Mouse (Mus musculus) cerebellum, postnatal 4 days (tissue): ENCODE results near the gene Drosha.
"Not testable (repeated sequence)": the region's sequence is repeated elsewhere in the genome, so short reads cannot be mapped to it uniquely, and the experiment has no call there.

Experiments used
- DNase-seq, 2 experiments: peaks; one replicate each; pipeline ENCODE4 v3.0.0; 2022; ENCODE audit warnings: low spot score in 2 of 2, mixed read lengths in 1 of 2

The Drosha gene

GRCm38 (mm10) chr15:12884855-12885254, 60.2 kb downstream of the Drosha start:
- no peak for DNase-seq

DNA sequence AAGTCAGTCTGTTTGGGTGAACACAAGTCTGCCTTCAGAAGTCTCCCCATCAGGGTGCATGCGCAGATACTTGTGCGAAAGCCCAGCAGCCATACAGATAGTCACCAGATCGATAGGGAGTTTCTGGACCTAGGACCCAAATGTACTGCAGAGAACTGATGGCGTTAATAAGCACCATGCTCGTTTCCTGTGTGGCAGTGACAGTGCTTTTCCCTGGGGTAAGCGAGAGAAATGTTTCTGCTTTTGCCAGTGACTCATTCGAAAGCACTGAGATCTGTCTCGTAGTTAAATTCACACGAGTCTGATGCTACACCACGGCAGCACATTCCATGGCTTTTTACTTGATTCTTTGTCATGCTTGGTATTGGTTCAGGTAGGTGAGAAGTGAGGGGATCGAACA, 60.7 kb downstream of the Drosha start:
- no peak for DNase-seq

DNA sequence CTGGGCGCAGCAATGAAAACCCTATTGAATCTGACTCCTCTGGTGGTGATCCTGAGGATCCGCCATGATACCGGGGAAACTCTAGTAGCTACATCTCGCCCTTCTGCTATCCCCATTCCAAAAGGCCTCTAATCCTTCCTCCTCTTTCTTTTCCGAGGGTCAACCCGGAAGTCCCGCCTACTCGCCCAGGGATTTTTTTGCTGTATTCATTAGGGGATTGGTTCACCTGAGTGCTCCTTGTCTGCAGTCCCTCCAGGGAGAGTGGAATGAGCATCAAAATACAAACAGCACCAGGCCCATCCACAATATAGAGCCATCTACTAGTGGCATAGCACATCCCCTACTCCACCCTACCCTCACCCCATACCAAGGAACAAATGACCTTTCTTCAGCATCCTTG, 62.6 kb downstream of the Drosha start:
- DNase-seq = no peak

- DNase-seq = no peak
These were observed 63.7 kb downstream of the Drosha start for GRCm38 (mm10) chr15:12888312-12888711.

DNA sequence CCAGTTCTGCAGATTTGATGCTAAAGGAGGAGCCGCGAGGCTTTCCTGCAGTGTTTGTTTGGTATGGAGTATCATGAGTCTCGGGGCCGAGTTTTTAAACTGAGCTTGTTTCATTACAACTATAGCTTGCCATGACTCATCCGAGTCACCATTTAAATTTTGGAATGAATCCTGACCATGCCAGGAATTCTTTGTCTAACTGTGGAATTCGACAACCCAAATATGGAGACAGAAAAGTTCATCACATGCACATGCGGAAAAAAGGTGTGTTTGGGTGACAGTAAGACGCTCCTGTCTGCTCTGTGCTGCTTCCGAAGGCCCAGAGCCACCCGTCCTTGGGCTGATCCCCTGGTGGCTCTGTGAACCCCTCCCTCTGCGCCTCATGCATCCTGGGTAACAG, 65.3 kb downstream of the Drosha start:
- DNase-seq = no peak

GRCm38 (mm10) chr15:12895426-12895825, 70.8 kb downstream of the Drosha start:
- no peak for DNase-seq

DNA sequence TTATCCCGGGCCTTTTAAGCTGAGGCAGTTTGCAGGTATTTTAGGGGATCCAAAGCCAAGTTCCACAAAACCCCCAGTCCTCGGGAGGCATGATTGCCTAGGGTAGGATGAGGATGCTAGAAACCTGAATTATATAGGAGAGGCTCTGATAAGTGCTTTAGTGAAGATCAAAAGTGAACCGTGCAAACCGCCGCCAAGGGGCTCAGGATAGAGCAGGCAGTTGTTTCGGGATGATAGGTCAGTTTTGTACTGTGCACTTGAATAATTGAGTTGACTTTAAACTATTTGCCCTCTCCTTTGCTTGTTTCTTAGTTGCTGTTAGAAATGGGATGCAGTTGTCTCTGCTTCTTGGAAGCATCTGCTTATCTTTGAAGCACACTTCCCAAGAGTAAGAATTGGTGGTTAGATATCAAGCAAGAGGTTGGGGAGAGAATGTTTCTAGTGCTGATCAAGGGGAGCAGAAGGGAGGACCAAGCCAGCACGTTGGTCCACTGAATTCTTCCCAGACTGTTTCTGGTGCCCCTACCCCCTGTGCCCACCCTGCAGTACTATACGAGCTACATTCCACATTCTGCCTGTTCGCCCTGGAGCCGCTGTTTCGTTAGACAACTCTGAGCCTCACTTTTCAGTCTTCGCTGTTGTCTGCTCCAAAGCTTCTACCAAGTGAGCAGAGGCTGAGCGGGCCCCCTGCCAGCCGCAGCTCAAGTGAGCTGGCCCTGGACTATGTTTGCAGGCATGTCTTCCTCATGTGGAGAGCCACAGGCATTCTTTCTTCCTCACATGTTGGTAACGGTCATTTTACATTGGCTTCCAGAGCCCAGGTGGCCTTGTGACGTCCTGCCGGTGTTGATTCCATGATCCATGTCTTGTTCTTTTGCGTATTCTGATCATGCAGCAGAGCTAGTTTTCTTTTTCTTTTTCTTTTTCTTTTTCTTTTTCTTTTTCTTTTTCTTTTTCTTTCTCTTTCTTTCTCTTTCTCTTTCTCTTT, 71.7 kb downstream of the Drosha start:
- no peak for DNase-seq

GRCm38 (mm10) chr15:12897831-12898230, 73.2 kb downstream of the Drosha start:
- no peak for DNase-seq

DNA sequence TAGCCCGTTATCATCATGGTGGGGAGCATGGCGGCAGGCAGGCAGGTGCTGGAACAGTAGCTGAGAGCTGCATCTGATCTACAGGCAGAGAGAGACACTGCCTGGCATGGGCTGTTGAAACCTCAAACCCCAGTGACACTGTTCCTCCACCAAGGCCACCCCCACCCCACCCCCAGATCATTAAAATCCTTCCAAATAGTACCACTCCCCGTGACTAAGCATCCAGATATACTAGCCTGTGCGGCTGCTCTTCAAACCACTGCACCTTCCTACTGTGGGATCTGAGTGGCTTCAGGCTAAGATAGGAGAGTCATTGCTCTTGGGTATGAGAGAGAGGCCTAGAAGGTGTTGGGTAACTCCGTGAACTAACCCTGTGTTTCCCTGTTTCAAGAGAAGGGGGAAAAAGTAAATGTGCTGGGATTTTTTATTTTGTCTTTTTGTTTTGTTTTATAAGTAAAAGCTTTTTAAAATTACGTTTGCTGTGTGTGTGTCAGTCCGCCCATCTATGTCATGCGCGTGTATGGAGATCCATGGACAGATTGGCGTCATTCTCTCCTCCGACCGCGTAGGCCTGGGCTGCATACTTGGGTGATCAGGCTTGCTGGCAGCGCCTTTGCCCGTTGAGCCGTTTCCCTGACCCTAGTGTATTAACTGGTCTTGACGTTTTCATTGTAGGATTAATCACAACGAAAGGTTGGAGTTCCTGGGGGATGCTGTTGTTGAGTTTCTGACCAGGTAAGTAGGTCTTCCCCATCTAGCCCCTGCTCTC, 76.0 kb downstream of the Drosha start:
- DNase-seq = no peak

GRCm38 (mm10) chr15:12901197-12901570, 76.6 kb downstream of the Drosha start:
- DNase-seq = no peak

DNA sequence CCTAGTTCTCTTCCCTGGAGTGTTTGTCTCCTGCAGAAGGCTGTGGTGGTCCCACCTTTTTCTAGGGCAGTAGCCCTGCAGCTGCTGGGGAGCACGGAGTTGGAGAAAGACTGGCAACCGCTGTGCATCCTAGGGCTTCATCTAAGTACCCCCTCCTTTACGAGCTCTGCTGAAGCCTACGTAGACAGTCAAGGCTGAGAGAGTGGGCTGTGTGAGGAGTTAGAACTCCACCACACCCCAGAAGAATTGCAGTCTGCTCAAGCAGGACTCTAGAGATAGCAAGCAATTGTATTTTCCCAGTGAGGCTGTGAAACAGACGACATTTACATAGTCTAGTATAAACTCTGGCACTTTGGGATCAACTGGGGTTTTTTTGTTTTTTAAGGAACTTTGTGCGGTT, 79.8 kb downstream of the Drosha start:
- DNase-seq = no peak

DNA sequence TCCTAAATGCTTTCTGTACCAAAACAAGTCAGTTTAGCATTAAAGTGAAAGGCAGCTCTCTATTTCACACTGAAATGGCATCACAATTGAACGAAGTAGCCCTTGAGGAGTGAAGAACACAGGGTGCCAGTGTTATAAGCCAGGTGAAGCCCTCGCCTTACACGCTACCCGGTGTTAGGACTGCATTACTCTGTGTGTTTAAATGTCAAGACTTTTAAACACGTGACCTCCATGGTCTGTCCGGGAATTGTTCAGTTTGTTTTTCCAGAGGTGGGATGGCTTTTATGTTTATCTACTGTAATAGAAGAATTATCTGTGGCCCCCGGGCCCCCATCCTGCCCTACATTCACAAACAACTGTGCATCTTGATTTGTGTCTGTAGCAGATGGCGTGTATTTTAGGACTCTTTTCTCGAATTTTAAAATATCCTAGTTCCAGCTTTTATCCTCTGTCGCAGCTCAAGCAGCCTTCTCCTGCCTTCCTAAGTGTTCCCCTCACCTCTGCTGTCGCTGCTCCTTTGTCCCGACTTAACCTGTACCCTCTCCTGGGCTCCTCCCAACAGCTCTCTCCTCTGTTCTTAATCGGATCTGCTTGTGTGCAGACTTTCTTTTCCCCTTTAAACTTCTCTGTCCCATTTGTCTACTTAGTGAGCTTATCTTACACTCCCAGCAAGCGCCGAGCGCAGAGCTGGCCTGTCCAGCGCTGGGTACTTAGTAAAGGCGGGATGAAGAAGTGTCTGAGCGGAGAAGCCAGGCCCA, 83.5 kb downstream of the Drosha start:
- DNase-seq = no peak

DNA sequence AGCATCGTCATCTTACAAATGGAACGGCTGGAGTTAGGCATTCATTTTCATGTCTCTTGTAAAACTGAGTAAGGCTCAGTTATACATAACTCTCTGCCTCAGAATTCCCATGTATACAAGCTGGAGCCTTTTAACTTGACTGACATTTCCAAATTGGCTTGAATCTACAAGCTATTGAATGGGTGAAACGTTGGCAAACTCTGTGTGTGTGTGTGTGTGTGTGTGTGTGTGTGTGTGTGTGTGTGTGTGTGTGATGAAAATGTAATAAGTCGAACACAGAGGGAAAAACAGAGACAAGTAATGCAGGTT, 84.1 kb downstream of the Drosha start:
- DNase-seq = no peak

DNA sequence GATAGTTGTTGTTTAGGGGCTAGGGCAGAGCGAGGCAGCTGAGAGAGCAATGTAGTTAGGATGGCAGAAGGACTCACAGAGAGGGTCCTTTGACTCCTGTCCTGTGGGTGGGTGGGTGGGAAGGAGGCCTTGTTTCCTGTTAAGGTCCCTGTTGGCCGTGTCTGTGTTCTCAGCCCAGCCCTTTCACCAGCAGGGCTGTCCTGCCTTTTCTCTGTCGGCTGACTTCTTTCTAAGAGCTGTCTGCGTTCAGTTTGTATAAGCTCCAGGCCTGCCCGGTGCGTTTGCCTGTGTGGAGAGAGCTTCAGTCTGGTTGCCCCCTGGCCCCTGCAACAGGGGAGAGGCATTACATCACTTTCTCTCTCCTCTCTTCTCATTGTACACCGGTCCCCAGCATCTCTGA, 84.6 kb downstream of the Drosha start:
- DNase-seq = no peak

GRCm38 (mm10) chr15:12911082-12911481, 86.5 kb downstream of the Drosha start:
- DNase-seq = no peak

GRCm38 (mm10) chr15:12916314-12916815, 91.8 kb downstream of the Drosha start:
- no peak for DNase-seq

- not testable (repeated sequence) for DNase-seq
These were observed 94.8 kb downstream of the Drosha start for GRCm38 (mm10) chr15:12919326-12919966.

- DNase-seq = no peak
These were observed 95.6 kb downstream of the Drosha start for GRCm38 (mm10) chr15:12919967-12920870.

DNA sequence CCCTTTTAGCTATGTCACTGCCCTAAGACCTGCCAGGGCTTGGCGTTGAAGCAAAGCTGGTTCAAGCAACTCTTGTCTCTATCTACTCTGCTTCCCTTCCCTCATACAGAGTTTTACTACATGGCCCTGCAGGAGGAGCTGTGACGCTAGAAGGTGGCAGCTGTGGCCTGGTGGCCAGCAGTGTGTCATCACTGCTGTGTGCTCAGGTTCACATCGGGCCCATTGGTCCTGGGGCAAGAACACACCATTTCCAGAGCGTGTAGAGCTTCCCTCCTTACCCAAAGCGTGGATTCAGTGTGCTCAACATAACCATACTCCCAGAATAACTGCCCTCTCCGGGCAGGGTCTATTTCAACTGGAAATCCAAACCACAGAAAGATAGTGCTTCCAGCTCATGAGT, 97.3 kb downstream of the Drosha start:
- DNase-seq = no peak

- DNase-seq = no peak
These were observed 99.2 kb downstream of the Drosha start for GRCm38 (mm10) chr15:12923826-12924225.

GRCm38 (mm10) chr15:12931481-12931880, 106.9 kb downstream of the Drosha start:
- DNase-seq = no peak
